Mouse (Mus musculus) forebrain, embryonic 14.5 days (tissue): Measurements from ENCODE around the gene Anp32b. TPM values are rescaled to one million over a fixed set of nuclear protein-coding genes. Genes with fewer than 3 reads are reported as not detected.

Experiments used
- ATAC-seq: fragments of 200-750 bp; cut with Nextera tagmentation; 2 replicates; pipeline ENCODE4 v1.8.0; 2017; ENCODE audit warnings: mild to moderate bottlenecking, moderate library complexity
- DNase-seq: peaks from one replicate; pipeline ENCODE4 v3.0.0-alpha.2; 2015; ENCODE audit warnings: low spot score
- H3K27ac ChIP-seq: fragments of 300-500 bp; sonication (generic); 2 replicates; pipeline ENCODE4 v1.5.1; 2014; ENCODE audit warnings: low read depth, mild to moderate bottlenecking, control low read depth, low read length, moderate library complexity
- H3K27me3 ChIP-seq: fragments of 300-500 bp; sonication (generic); replicated peaks from 2 replicates; pipeline ENCODE4 v1.6.1; 2014; ENCODE audit warnings: low read length, control low read depth, mixed read lengths; ENCODE audit not compliant: control insufficient read depth, insufficient read depth
- H3K36me3 ChIP-seq: fragments of 300-500 bp; sonication (generic); 2 replicates; pipeline ENCODE4 v1.6.1; 2014; ENCODE audit warnings: low read length, control low read depth; ENCODE audit not compliant: control insufficient read depth, insufficient read depth
- H3K4me1 ChIP-seq: fragments of 300-500 bp; sonication (generic); 2 replicates; pipeline ENCODE4 v1.6.1; 2014; ENCODE audit warnings: antibody characterized with exemption, low read length, control low read depth; ENCODE audit not compliant: control insufficient read depth, insufficient read depth
- H3K4me2 ChIP-seq: fragments of 300-500 bp; sonication (generic); 2 replicates; pipeline ENCODE4 v1.6.1; 2014; ENCODE audit warnings: mild to moderate bottlenecking, control low read depth, low read length
- H3K4me3 ChIP-seq: fragments of 300-500 bp; sonication (generic); 2 replicates; pipeline ENCODE4 v1.5.1; 2014; ENCODE audit warnings: low read depth, low read length, control low read depth
- H3K9ac ChIP-seq: fragments of 300-500 bp; sonication (generic); 2 replicates; pipeline ENCODE4 v1.6.1; 2014; ENCODE audit warnings: mild to moderate bottlenecking, low read length, control low read depth, moderate library complexity
- H3K9me3 ChIP-seq: fragments of 300-500 bp; sonication (generic); replicated peaks from 2 replicates; pipeline ENCODE4 v1.6.1; 2016; ENCODE audit warnings: low read length, control low read depth, mixed read lengths; ENCODE audit not compliant: control insufficient read depth
- WGBS: fragments of 180-500 bp; shearing (Covaris S2); extraction: QIAGEN DNeasy Blood & Tissue Kit; methylation state at CpG from one replicate; pipeline ENCODE4 v1.1.7; 2014; 5-methylcytosine and 5-hydroxymethylcytosine counted together
- polyA plus RNA-seq: library from polyadenylated mRNA; unstranded; fragments of >200 nt; fragmentation: Nextera tagmentation; extraction: Ambion mirVana; gene quantifications from 2 replicates; pipeline ENCODE4 v1.2.1, GENCODE M21; 2014

Anp32b gene
- polyA plus RNA-seq, 1 experiment from 2014 or later, result 92.4 TPM

GRCm38 (mm10) chr4:46451240-46451757 is 597 bp downstream of the Anp32b start:
- DNase-seq (peak; percentile 69), ATAC-seq (peak; percentile 45)
- Histone ChIP-seq H3K9me3 (no peaks in the 10 kb centered on the region), H3K27me3 (no peaks in the 10 kb centered on the region), H3K9ac (peak overlapping the region; percentile 97), H3K4me1 (peaks cover 29% of the 10 kb centered on the region), H3K27ac (peak overlapping the region; percentile 98), H3K4me3 (peak overlapping the region; percentile 89), H3K36me3 (no peaks in the 10 kb centered on the region), H3K4me2 (peak overlapping the region; percentile 90)
- under 1% methylated on average over 57 of the region's 70 CpGs for WGBS

- Histone ChIP-seq H3K27ac (peak overlapping the region; percentile 98), H3K27me3 (no peaks in the 10 kb centered on the region), H3K4me1 (peaks cover 29% of the 10 kb centered on the region), H3K36me3 (no peaks in the 10 kb centered on the region), H3K4me3 (peak overlapping the region; percentile 89), H3K9me3 (no peaks in the 10 kb centered on the region), H3K4me2 (peak overlapping the region; percentile 90), H3K9ac (peak overlapping the region; percentile 97)
- DNase-seq (peak; percentile 82), ATAC-seq (peak; percentile 47)
- 0% methylated on average over 96 of the region's 111 CpGs for whole genome bisulfite sequencing
Measured at GRCm38 (mm10) chr4:46451758-46452480, 1.2 kb downstream of the Anp32b start.

GRCm38 (mm10) chr4:46452481-46452850 is 1.8 kb downstream of the Anp32b start:
- ATAC-seq, result peak; percentile 18
- H3K4me3 ChIP-seq, result peak overlapping the region; percentile 89
- peaks cover 29% of the 10 kb centered on the region for H3K4me1 ChIP-seq
- no peaks in the 10 kb centered on the region for H3K9me3 ChIP-seq
- peak overlapping the region; percentile 90 for H3K4me2 ChIP-seq
- WGBS, result 0% methylated on average over 19 of the region's 19 CpGs
- DNase-seq, result peak; percentile 75
- peak overlapping the region; percentile 97 for H3K9ac ChIP-seq
- no peaks in the 10 kb centered on the region for H3K27me3 ChIP-seq
- peak overlapping the region; percentile 98 for H3K27ac ChIP-seq
- H3K36me3 ChIP-seq, result no peaks in the 10 kb centered on the region

GRCm38 (mm10) chr4:46452855-46453719 is 2.4 kb downstream of the Anp32b start:
- 39% methylated on average over 13 of the region's 13 CpGs for WGBS
- Histone ChIP-seq H3K27me3 (no peaks in the 10 kb centered on the region), H3K27ac (peak overlapping the region; percentile 98; the same call in 1 of the 2 replicates), H3K36me3 (no peaks in the 10 kb centered on the region), H3K4me3 (peak overlapping the region; percentile 89), H3K9me3 (no peaks in the 10 kb centered on the region), H3K4me2 (peak overlapping the region; percentile 90), H3K4me1 (peaks cover 29% of the 10 kb centered on the region), H3K9ac (peak overlapping the region; percentile 97)
- no peak for DNase-seq
- ATAC-seq, result no peak

- peak overlapping the region; percentile 30 for H3K9ac ChIP-seq
- no peak overlapping the region for H3K4me3 ChIP-seq
- peak overlapping the region; percentile 15; the same call in 1 of the 2 replicates for H3K27ac ChIP-seq
- no peak for ATAC-seq
- peaks cover 29% of the 10 kb centered on the region for H3K4me1 ChIP-seq
- peak overlapping the region; percentile 90 for H3K4me2 ChIP-seq
- H3K9me3 ChIP-seq, result no peaks in the 10 kb centered on the region
- 57% methylated on average over 5 of the region's 5 CpGs for WGBS
- peak; percentile 24 for DNase-seq
- H3K36me3 ChIP-seq, result no peaks in the 10 kb centered on the region
- H3K27me3 ChIP-seq, result no peaks in the 10 kb centered on the region
Measured at GRCm38 (mm10) chr4:46454097-46454864, 3.6 kb downstream of the Anp32b start.

GRCm38 (mm10) chr4:46456762-46457161 is 6.1 kb downstream of the Anp32b start:
- Histone ChIP-seq H3K4me1 (peaks cover 29% of the 10 kb centered on the region), H3K27ac (no peak overlapping the region), H3K27me3 (no peaks in the 10 kb centered on the region), H3K4me3 (no peak overlapping the region), H3K36me3 (peaks cover 14% of the 10 kb centered on the region; the same call in 1 of the 2 replicates), H3K9ac (no peak overlapping the region), H3K9me3 (no peaks in the 10 kb centered on the region), H3K4me2 (no peak overlapping the region)
- ATAC-seq (no peak), DNase-seq (no peak)
- WGBS, result 86% methylated on average over 4 of the region's 4 CpGs

GRCm38 (mm10) chr4:46457186-46457585 is 6.5 kb downstream of the Anp32b start:
- Histone ChIP-seq H3K36me3 (peaks cover 16% of the 10 kb centered on the region; the same call in 1 of the 2 replicates), H3K27ac (no peak overlapping the region), H3K9ac (no peak overlapping the region), H3K4me2 (no peak overlapping the region), H3K4me1 (peaks cover 29% of the 10 kb centered on the region), H3K9me3 (no peaks in the 10 kb centered on the region), H3K27me3 (no peaks in the 10 kb centered on the region), H3K4me3 (no peak overlapping the region)
- DNase-seq, result no peak
- 97% methylated on average over 3 of the region's 3 CpGs for WGBS
- ATAC-seq, result no peak

- no peak overlapping the region for H3K4me2 ChIP-seq
- no peaks in the 10 kb centered on the region for H3K27me3 ChIP-seq
- WGBS, result 91% methylated on average over 2 of the region's 2 CpGs
- H3K9me3 ChIP-seq, result no peaks in the 10 kb centered on the region
- no peak overlapping the region for H3K27ac ChIP-seq
- no peak overlapping the region for H3K4me3 ChIP-seq
- H3K9ac ChIP-seq, result no peak overlapping the region
- no peak for DNase-seq
- H3K36me3 ChIP-seq, result peaks cover 26% of the 10 kb centered on the region; the same call in 1 of the 2 replicates
- no peak for ATAC-seq
- peaks cover 17% of the 10 kb centered on the region for H3K4me1 ChIP-seq
Measured at GRCm38 (mm10) chr4:46458411-46458810, 7.7 kb downstream of the Anp32b start.
